Mouse (Mus musculus): Measurements from ENCODE around the gene Morn3. TPM values are rescaled to one million over a fixed set of nuclear protein-coding genes. Genes with fewer than 3 reads are reported as not detected.
"Not testable (repeated sequence)": the region's sequence is repeated elsewhere in the genome, so short reads cannot be mapped to it uniquely, and the experiment has no call there.

Gene Morn3
- polyA plus RNA-seq, 1 experiment from 2014 or later: not detected

GRCm38 (mm10) chr5:123064207-123064606, 17.4 kb upstream of the Morn3 start:
- no peak for ATAC-seq (replicated peaks; ENCODE audit: low FRiP score)
- Histone ChIP-seq H3K4me3 (ENCODE audit: low read depth, low read length) (no peak overlapping the region), H3K27ac (ENCODE audit: low read depth, low read length) (no peak overlapping the region), H3K9ac (ENCODE audit: low read length) (no peak overlapping the region), H3K9me3 (ENCODE audit: control insufficient read depth, low read length) (no peaks in the 10 kb centered on the region), H3K27me3 (ENCODE audit: control insufficient read depth, insufficient read depth, low read length) (no peaks in the 10 kb centered on the region), H3K4me1 (replicated peaks; ENCODE audit: control insufficient read depth, insufficient read depth, low read length) (no peaks in the 10 kb centered on the region), H3K4me2 (ENCODE audit: low read depth, low read length, severe bottlenecking) (no peak overlapping the region), H3K36me3 (ENCODE audit: control insufficient read depth, insufficient read depth, low read length) (no peaks in the 10 kb centered on the region)
- 32% methylated on average over 6 of the region's 6 CpGs for WGBS
- DNase-seq (ENCODE audit: low spot score): no peak

GRCm38 (mm10) chr5:123063141-123063540, 16.3 kb upstream of the Morn3 start:
- H3K4me2 ChIP-seq (ENCODE audit: low read depth, low read length, severe bottlenecking): no peak overlapping the region
- H3K4me3 ChIP-seq (ENCODE audit: low read depth, low read length): no peak overlapping the region
- H3K27me3 ChIP-seq (ENCODE audit: control insufficient read depth, insufficient read depth, low read length): no peaks in the 10 kb centered on the region
- no peaks in the 10 kb centered on the region for H3K36me3 ChIP-seq (ENCODE audit: control insufficient read depth, insufficient read depth, low read length)
- ATAC-seq (replicated peaks; ENCODE audit: low FRiP score) (no peak), DNase-seq (ENCODE audit: low spot score) (no peak)
- H3K9me3 ChIP-seq (ENCODE audit: control insufficient read depth, low read length): no peaks in the 10 kb centered on the region
- 93% methylated on average over 3 of the region's 3 CpGs for WGBS
- no peak overlapping the region for H3K9ac ChIP-seq (ENCODE audit: low read length)
- no peaks in the 10 kb centered on the region for H3K4me1 ChIP-seq (replicated peaks; ENCODE audit: control insufficient read depth, insufficient read depth, low read length)
- no peak overlapping the region for H3K27ac ChIP-seq (ENCODE audit: low read depth, low read length)

- H3K36me3 ChIP-seq (ENCODE audit: control insufficient read depth, insufficient read depth, low read length); H3K9ac ChIP-seq (ENCODE audit: low read length); H3K4me3 ChIP-seq (ENCODE audit: low read depth, low read length); ATAC-seq (replicated peaks; ENCODE audit: low FRiP score); H3K27ac ChIP-seq (ENCODE audit: low read depth, low read length); H3K9me3 ChIP-seq (ENCODE audit: control insufficient read depth, low read length); H3K27me3 ChIP-seq (ENCODE audit: control insufficient read depth, insufficient read depth, low read length); H3K4me1 ChIP-seq (replicated peaks; ENCODE audit: control insufficient read depth, insufficient read depth, low read length); DNase-seq (ENCODE audit: low spot score); H3K4me2 ChIP-seq (ENCODE audit: low read depth, low read length, severe bottlenecking): not testable (repeated sequence)
- 96% methylated on average over 4 of the region's 6 CpGs for WGBS
Measured at GRCm38 (mm10) chr5:123061402-123061749, 14.6 kb upstream of the Morn3 start.

GRCm38 (mm10) chr5:123060706-123061401, 14.0 kb upstream of the Morn3 start:
- no peak overlapping the region for H3K9ac ChIP-seq (ENCODE audit: low read length)
- no peak for ATAC-seq (replicated peaks; ENCODE audit: low FRiP score)
- H3K4me2 ChIP-seq (ENCODE audit: low read depth, low read length, severe bottlenecking): no peak overlapping the region
- WGBS: 85% methylated on average over 9 of the region's 9 CpGs
- no peaks in the 10 kb centered on the region for H3K4me1 ChIP-seq (replicated peaks; ENCODE audit: control insufficient read depth, insufficient read depth, low read length)
- H3K27me3 ChIP-seq (ENCODE audit: control insufficient read depth, insufficient read depth, low read length): no peaks in the 10 kb centered on the region
- H3K27ac ChIP-seq (ENCODE audit: low read depth, low read length): no peak overlapping the region
- H3K4me3 ChIP-seq (ENCODE audit: low read depth, low read length): no peak overlapping the region
- H3K9me3 ChIP-seq (ENCODE audit: control insufficient read depth, low read length): no peaks in the 10 kb centered on the region
- no peaks in the 10 kb centered on the region for H3K36me3 ChIP-seq (ENCODE audit: control insufficient read depth, insufficient read depth, low read length)
- no peak for DNase-seq (ENCODE audit: low spot score)

- Histone ChIP-seq H3K9ac (ENCODE audit: low read length) (no peak overlapping the region), H3K27me3 (ENCODE audit: control insufficient read depth, insufficient read depth, low read length) (no peaks in the 10 kb centered on the region), H3K4me1 (replicated peaks; ENCODE audit: control insufficient read depth, insufficient read depth, low read length) (no peaks in the 10 kb centered on the region), H3K9me3 (ENCODE audit: control insufficient read depth, low read length) (no peaks in the 10 kb centered on the region), H3K27ac (ENCODE audit: low read depth, low read length) (no peak overlapping the region), H3K36me3 (ENCODE audit: control insufficient read depth, insufficient read depth, low read length) (no peaks in the 10 kb centered on the region), H3K4me2 (ENCODE audit: low read depth, low read length, severe bottlenecking) (no peak overlapping the region), H3K4me3 (ENCODE audit: low read depth, low read length) (no peak overlapping the region)
- ATAC-seq (replicated peaks; ENCODE audit: low FRiP score) (no peak), DNase-seq (ENCODE audit: low spot score) (no peak)
- WGBS: 42% methylated on average over 14 of the region's 14 CpGs
Measured at GRCm38 (mm10) chr5:123059757-123060520, 13.1 kb upstream of the Morn3 start.

- Histone ChIP-seq H3K9ac (ENCODE audit: low read length) (peak overlapping the region; percentile 30; the same call in 1 of the 2 replicates), H3K27me3 (ENCODE audit: control insufficient read depth, insufficient read depth, low read length) (no peaks in the 10 kb centered on the region), H3K27ac (ENCODE audit: low read depth, low read length) (no peak overlapping the region), H3K9me3 (ENCODE audit: control insufficient read depth, low read length) (no peaks in the 10 kb centered on the region), H3K4me2 (ENCODE audit: low read depth, low read length, severe bottlenecking) (peak overlapping the region; percentile 48), H3K4me1 (replicated peaks; ENCODE audit: control insufficient read depth, insufficient read depth, low read length) (no peaks in the 10 kb centered on the region), H3K4me3 (ENCODE audit: low read depth, low read length) (peak overlapping the region; percentile 29), H3K36me3 (ENCODE audit: control insufficient read depth, insufficient read depth, low read length) (no peaks in the 10 kb centered on the region)
- 50% methylated on average over 16 of the region's 16 CpGs for WGBS
- ATAC-seq (replicated peaks; ENCODE audit: low FRiP score) (no peak), DNase-seq (ENCODE audit: low spot score) (no peak)
Measured at GRCm38 (mm10) chr5:123058251-123059102, 11.7 kb upstream of the Morn3 start.

- 8% methylated on average over 48 of the region's 48 CpGs for WGBS
- DNase-seq (ENCODE audit: low spot score): peak; percentile 100
- Histone ChIP-seq H3K4me3 (ENCODE audit: low read depth, low read length) (peak overlapping the region; percentile 29), H3K36me3 (ENCODE audit: control insufficient read depth, insufficient read depth, low read length) (no peaks in the 10 kb centered on the region), H3K4me2 (ENCODE audit: low read depth, low read length, severe bottlenecking) (peak overlapping the region; percentile 48), H3K9me3 (ENCODE audit: control insufficient read depth, low read length) (no peaks in the 10 kb centered on the region), H3K27ac (ENCODE audit: low read depth, low read length) (no peak overlapping the region), H3K9ac (ENCODE audit: low read length) (peak overlapping the region; percentile 30; the same call in 1 of the 2 replicates), H3K27me3 (ENCODE audit: control insufficient read depth, insufficient read depth, low read length) (no peaks in the 10 kb centered on the region), H3K4me1 (replicated peaks; ENCODE audit: control insufficient read depth, insufficient read depth, low read length) (no peaks in the 10 kb centered on the region)
- ATAC-seq (replicated peaks; ENCODE audit: low FRiP score): peak; percentile 96
Measured at GRCm38 (mm10) chr5:123057366-123058250, 10.8 kb upstream of the Morn3 start.

GRCm38 (mm10) chr5:123051736-123052135, 4.9 kb upstream of the Morn3 start:
- no peak overlapping the region for H3K4me3 ChIP-seq (ENCODE audit: low read depth, low read length)
- H3K27me3 ChIP-seq (ENCODE audit: control insufficient read depth, insufficient read depth, low read length): no peaks in the 10 kb centered on the region
- H3K4me2 ChIP-seq (ENCODE audit: low read depth, low read length, severe bottlenecking): no peak overlapping the region
- no peak overlapping the region for H3K27ac ChIP-seq (ENCODE audit: low read depth, low read length)
- no peak for DNase-seq (ENCODE audit: low spot score)
- no peaks in the 10 kb centered on the region for H3K9me3 ChIP-seq (ENCODE audit: control insufficient read depth, low read length)
- H3K4me1 ChIP-seq (replicated peaks; ENCODE audit: control insufficient read depth, insufficient read depth, low read length): no peaks in the 10 kb centered on the region; the same call in 1 of the 2 replicates
- WGBS: 80% methylated on average over 5 of the region's 5 CpGs
- no peak overlapping the region for H3K9ac ChIP-seq (ENCODE audit: low read length)
- H3K36me3 ChIP-seq (ENCODE audit: control insufficient read depth, insufficient read depth, low read length): no peaks in the 10 kb centered on the region
- no peak for ATAC-seq (replicated peaks; ENCODE audit: low FRiP score)
